Mouse (Mus musculus): ENCODE measurements around the gene Creb5. TPM values are rescaled to one million over a fixed set of nuclear protein-coding genes. Genes with fewer than 3 reads are reported as not detected.

Creb5 gene
- polyA plus RNA-seq, 1 experiment, result 4.0 TPM

- H3K4me1 ChIP-seq (ENCODE audit: control insufficient read depth, insufficient read depth, low read length), result peaks cover 9% of the 10 kb centered on the region; the same call in 1 of the 2 replicates
- no peak for TF ChIP-seq POLR2A (IDR thresholded peaks at IDR 0.05; ENCODE audit: borderline replicate concordance, extremely low read depth, low read depth, low read length)
- TF ChIP-seq CTCF (IDR thresholded peaks at IDR 0.05; ENCODE audit: insufficient read depth, low read length), result no peak
- WGBS, result 30% methylated on average over 4 of the region's 4 CpGs
- H3K4me3 ChIP-seq (replicated peaks; ENCODE audit: extremely low read depth, low read depth, low read length), result no peak overlapping the region
- DNase-seq, result peak; percentile 57
Measured at GRCm38 (mm10) chr6:53496325-53496753, 209.3 kb downstream of the Creb5 start.

- peaks cover 9% of the 10 kb centered on the region; the same call in 1 of the 2 replicates for H3K4me1 ChIP-seq (ENCODE audit: control insufficient read depth, insufficient read depth, low read length)
- no peak for DNase-seq
- H3K4me3 ChIP-seq (replicated peaks; ENCODE audit: extremely low read depth, low read depth, low read length), result no peak overlapping the region
- 85% methylated on average over 10 of the region's 10 CpGs for WGBS
- TF ChIP-seq POLR2A (IDR thresholded peaks at IDR 0.05; ENCODE audit: borderline replicate concordance, extremely low read depth, low read depth, low read length) (no peak), CTCF (IDR thresholded peaks at IDR 0.05; ENCODE audit: insufficient read depth, low read length) (no peak)
Measured at GRCm38 (mm10) chr6:53497904-53498536, 210.9 kb downstream of the Creb5 start.

DNA sequence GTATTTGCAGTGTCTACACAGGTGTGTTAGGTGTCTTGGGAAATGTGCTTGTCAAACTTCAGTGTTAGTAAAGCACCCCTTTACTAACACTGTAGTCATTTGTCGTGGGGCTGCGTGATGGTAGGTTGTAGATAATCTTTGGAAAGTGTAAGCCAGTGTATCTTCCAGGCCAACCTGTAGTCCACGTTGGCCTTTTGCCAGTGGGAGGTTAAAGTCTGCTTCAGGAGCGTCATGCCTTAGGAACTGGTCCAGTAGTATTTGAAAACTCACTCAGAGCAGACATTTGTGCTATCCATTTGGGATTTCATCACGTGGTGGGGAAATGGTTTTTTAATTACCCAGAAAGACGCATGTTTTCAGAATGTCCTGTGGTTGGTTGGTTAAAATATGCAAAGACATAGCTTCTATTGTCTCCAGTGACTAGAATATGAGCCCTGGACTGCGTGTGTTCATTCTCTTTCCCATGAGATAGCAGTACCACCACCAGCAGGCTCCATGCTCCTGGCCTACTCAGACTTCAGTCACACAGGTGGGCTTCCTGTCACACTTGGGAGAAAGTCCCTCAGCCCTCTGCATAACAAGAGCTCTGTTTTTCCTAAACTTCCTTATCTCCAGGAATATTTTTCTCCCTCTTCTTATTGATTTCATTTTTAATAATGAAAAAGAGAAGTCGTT lies 212.7 kb downstream of the Creb5 start:
- DNase-seq, result no peak
- Histone ChIP-seq H3K4me1 (ENCODE audit: control insufficient read depth, insufficient read depth, low read length) (peaks cover 7% of the 10 kb centered on the region; the same call in 1 of the 2 replicates), H3K4me3 (replicated peaks; ENCODE audit: extremely low read depth, low read depth, low read length) (no peak overlapping the region)
- TF ChIP-seq CTCF (IDR thresholded peaks at IDR 0.05; ENCODE audit: insufficient read depth, low read length) (no peak), POLR2A (IDR thresholded peaks at IDR 0.05; ENCODE audit: borderline replicate concordance, extremely low read depth, low read depth, low read length) (no peak)
- WGBS, result 76% methylated on average over 8 of the region's 8 CpGs

GRCm38 (mm10) chr6:53501236-53501635 lies 214.2 kb downstream of the Creb5 start:
- TF ChIP-seq CTCF (IDR thresholded peaks at IDR 0.05; ENCODE audit: insufficient read depth, low read length) (no peak), POLR2A (IDR thresholded peaks at IDR 0.05; ENCODE audit: borderline replicate concordance, extremely low read depth, low read depth, low read length) (no peak)
- DNase-seq, result no peak
- peaks cover under 1% of the 10 kb centered on the region; the same call in 1 of the 2 replicates for H3K4me1 ChIP-seq (ENCODE audit: control insufficient read depth, insufficient read depth, low read length)
- no peak overlapping the region for H3K4me3 ChIP-seq (replicated peaks; ENCODE audit: extremely low read depth, low read depth, low read length)
- WGBS, result 86% methylated on average over 1 of the region's 1 CpGs

DNA sequence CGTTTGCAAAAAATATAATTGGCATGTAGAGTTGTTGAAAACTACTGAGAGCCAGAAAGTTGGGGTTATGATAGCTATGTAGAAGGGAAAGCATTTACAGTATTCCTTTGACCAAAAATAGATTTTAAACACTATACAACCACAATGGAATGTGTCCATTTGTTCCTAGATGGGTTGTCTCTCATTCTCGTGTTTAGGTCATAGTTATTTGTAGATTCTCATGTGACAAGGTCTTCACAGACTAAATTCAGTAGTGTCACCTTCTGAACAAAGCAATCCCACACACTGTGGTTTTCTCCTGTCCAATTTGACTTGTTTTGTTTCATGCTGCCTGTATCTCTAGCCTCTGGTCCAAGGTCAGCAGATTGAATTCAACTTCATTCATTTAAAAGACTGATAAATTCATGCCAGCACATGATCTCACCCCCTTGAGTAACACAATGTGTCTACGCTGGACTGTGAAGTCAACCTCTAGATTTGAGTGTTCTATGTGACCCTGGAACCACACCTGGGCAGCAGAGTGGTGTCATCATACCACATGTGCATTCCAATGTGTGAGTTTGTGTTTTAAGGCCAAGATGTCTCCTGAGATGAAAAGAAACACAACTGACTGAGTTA lies 220.0 kb downstream of the Creb5 start:
- 58% methylated on average over 3 of the region's 3 CpGs for WGBS
- no peak overlapping the region for H3K4me3 ChIP-seq (replicated peaks; ENCODE audit: extremely low read depth, low read depth, low read length)
- TF ChIP-seq POLR2A (IDR thresholded peaks at IDR 0.05; ENCODE audit: borderline replicate concordance, extremely low read depth, low read depth, low read length), result no peak
- TF ChIP-seq CTCF (IDR thresholded peaks at IDR 0.05; ENCODE audit: insufficient read depth, low read length), result no peak
- H3K4me1 ChIP-seq (ENCODE audit: control insufficient read depth, insufficient read depth, low read length), result no peaks in the 10 kb centered on the region
- DNase-seq, result no peak

DNA sequence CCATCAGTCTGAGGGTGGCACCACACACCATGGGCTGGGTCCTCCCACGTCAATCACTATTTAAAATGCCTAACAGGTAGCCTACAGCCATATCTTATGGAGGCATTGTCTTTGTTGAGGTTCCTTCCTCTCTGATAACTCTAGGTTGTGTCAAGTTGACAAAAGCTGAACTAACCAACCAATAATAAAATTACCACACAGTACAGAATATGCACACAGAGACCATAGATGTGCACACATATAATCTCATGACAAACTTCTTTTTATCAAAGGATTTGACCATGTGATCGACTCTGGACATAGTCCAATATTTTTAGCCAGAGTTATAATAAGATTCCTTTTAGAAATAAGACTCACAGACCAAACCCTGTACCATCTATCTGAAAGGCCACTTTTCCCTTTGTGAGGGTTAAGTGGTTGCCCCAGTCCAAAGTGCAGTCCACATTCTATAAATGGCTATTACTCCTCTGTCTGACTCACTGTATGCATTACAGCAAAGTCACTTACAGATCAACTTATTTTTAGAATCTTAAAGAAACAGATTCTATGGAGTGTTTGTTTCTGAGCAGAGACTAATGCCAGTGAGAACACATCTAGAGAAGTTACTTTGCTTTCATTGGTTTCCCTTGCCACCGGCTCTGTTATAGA lies 221.9 kb downstream of the Creb5 start:
- no peaks in the 10 kb centered on the region for H3K4me1 ChIP-seq (ENCODE audit: control insufficient read depth, insufficient read depth, low read length)
- 94% methylated on average over 3 of the region's 3 CpGs for WGBS
- no peak overlapping the region for H3K4me3 ChIP-seq (replicated peaks; ENCODE audit: extremely low read depth, low read depth, low read length)
- TF ChIP-seq CTCF (IDR thresholded peaks at IDR 0.05; ENCODE audit: insufficient read depth, low read length) (no peak), POLR2A (IDR thresholded peaks at IDR 0.05; ENCODE audit: borderline replicate concordance, extremely low read depth, low read depth, low read length) (no peak)
- no peak for DNase-seq

- no peak for TF ChIP-seq CTCF (IDR thresholded peaks at IDR 0.05; ENCODE audit: insufficient read depth, low read length)
- no peak for TF ChIP-seq POLR2A (IDR thresholded peaks at IDR 0.05; ENCODE audit: borderline replicate concordance, extremely low read depth, low read depth, low read length)
- no peak for DNase-seq
- Histone ChIP-seq H3K4me1 (ENCODE audit: control insufficient read depth, insufficient read depth, low read length) (no peaks in the 10 kb centered on the region), H3K4me3 (replicated peaks; ENCODE audit: extremely low read depth, low read depth, low read length) (no peak overlapping the region)
- WGBS, result 69% methylated on average over 7 of the region's 7 CpGs
Measured at GRCm38 (mm10) chr6:53510005-53510404, 222.9 kb downstream of the Creb5 start.

DNA sequence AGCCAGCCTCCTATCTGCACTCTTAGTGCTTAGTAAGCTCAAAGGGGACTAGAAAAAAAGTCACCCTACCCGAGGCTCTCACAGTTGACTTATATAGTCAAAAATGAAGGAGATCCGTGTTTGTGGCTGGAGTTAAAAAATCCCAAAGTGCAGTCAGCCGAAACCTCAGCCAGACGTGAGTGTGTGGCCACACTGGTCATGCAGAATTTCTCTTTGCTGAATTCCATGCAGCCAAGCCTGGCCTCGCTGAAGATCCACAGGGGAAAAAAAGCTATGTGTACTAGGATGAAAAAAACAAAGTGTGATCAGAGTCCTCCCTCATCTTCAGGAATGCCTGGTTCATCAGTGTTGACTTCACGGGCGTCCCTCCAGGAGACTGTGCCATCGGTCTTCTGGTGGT lies 225.2 kb downstream of the Creb5 start:
- no peaks in the 10 kb centered on the region for H3K4me1 ChIP-seq (ENCODE audit: control insufficient read depth, insufficient read depth, low read length)
- 80% methylated on average over 8 of the region's 8 CpGs for WGBS
- no peak for TF ChIP-seq CTCF (IDR thresholded peaks at IDR 0.05; ENCODE audit: insufficient read depth, low read length)
- no peak for TF ChIP-seq POLR2A (IDR thresholded peaks at IDR 0.05; ENCODE audit: borderline replicate concordance, extremely low read depth, low read depth, low read length)
- H3K4me3 ChIP-seq (replicated peaks; ENCODE audit: extremely low read depth, low read depth, low read length), result no peak overlapping the region
- no peak for DNase-seq

DNA sequence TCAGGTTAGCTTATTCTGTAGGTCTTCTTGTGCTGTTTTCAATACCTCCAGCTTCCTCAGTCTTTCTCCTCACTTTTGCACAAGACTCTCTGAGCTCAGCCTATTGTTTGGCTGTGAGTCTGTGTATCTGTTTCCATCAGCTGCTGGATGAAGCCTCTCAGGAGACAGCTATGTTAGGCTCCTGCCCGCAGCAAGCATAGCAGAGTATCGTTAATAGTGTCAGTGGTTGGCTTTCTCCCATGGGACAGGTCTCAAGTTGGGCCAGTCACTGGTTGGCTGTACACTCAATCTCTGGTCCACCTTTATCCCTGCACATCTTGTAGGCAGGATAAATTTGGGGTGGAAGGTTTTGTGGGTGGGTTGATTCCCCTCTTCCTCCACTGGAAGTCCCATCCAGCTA lies 226.3 kb downstream of the Creb5 start:
- no peak overlapping the region for H3K4me3 ChIP-seq (replicated peaks; ENCODE audit: extremely low read depth, low read depth, low read length)
- H3K4me1 ChIP-seq (ENCODE audit: control insufficient read depth, insufficient read depth, low read length), result no peaks in the 10 kb centered on the region
- 90% methylated on average over 2 of the region's 2 CpGs for WGBS
- TF ChIP-seq POLR2A (IDR thresholded peaks at IDR 0.05; ENCODE audit: borderline replicate concordance, extremely low read depth, low read depth, low read length) (no peak), CTCF (IDR thresholded peaks at IDR 0.05; ENCODE audit: insufficient read depth, low read length) (no peak)
- DNase-seq, result no peak

Data from lung, adult 2 months (tissue).